Mouse (Mus musculus) embryonic fibroblast, embryonic 13.5 days (primary cell): ENCODE measurements at regions not wholly inside any gene's neighbourhood (a gene's known extent, or its start where the extent isn't known, plus 50 kb on each side); places are given as distances from the start of the nearest gene placed in this dataset.

Experiments used
- CTCF ChIP-seq: IDR thresholded peaks from 2 replicates; pipeline ENCODE4 v1.5.1; 2011; ENCODE audit warnings: mild to moderate bottlenecking, control low read depth, low read length, moderate library complexity, borderline replicate concordance; ENCODE audit not compliant: insufficient read depth
- POLR2A ChIP-seq: IDR thresholded peaks from 2 replicates; pipeline ENCODE4 v1.6.1; 2011; ENCODE audit warnings: low read depth, mild to moderate bottlenecking, control low read depth, low read length, moderate library complexity

DNA sequence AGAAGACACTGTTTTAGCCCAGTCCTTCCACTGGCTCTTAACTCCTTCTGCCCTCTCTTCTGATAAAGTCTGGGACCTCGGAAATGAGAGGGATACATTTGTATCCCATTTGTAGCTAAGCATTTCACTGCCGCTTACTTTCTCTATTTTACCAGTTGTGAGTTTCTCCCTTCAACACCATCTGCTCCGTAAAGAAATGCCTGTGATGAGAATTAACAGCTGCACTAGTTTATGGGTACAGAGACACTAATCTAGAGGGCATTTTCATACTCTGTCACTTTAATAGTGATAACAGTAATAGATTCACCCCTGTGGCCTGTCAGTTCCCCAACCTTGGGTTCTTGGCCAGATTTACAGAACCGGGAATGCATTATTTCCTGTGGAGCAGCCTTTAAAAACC is 300.2 kb downstream of the Sox4 start:
- TF ChIP-seq CTCF (no peak), POLR2A (no peak)
